Mouse (Mus musculus): ENCODE data around the gene Trim75.
"Not testable (repeated sequence)": the region's sequence is repeated elsewhere in the genome, so short reads cannot be mapped to it uniquely, and the experiment has no call there.

The Trim75 gene

GRCm38 (mm10) chr8:64987731-64988130 lies at the start of gene Trim75:
Gene Trim75, minus strand, starts transcription at chr8:64987831.
- no peak for DNase-seq

- DNase-seq: no peak
Observed at GRCm38 (mm10) chr8:65037117-65037533, 49.5 kb upstream of the Trim75 start, which contains the start of gene Apela. Gene Apela, minus strand, starts transcription at chr8:65037336.

GRCm38 (mm10) chr8:65034136-65034535 lies 46.5 kb upstream of the Trim75 start:
- DNase-seq: no peak

DNA sequence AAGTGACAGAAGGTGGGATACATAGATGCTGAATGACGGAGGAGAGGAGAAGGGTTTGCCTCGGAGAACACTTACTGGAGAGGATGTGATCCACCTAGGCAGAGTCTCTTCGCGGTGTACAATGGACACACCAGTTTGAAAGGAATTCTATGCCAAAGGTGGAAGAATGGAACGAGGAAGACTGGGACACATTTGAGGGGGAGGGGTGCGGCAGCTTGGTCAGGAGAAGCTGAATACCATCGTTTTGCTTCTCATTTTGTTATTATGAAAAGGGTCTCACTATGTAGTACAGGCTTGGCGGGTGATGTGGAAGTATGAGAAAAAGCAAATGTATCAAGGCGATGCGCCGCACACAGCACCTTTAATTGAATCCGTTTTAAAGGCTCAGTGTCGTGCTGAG lies 45.4 kb upstream of the Trim75 start:
- no peak for DNase-seq

- no peak for DNase-seq
Observed at GRCm38 (mm10) chr8:65032107-65032506, 44.5 kb upstream of the Trim75 start.

DNA sequence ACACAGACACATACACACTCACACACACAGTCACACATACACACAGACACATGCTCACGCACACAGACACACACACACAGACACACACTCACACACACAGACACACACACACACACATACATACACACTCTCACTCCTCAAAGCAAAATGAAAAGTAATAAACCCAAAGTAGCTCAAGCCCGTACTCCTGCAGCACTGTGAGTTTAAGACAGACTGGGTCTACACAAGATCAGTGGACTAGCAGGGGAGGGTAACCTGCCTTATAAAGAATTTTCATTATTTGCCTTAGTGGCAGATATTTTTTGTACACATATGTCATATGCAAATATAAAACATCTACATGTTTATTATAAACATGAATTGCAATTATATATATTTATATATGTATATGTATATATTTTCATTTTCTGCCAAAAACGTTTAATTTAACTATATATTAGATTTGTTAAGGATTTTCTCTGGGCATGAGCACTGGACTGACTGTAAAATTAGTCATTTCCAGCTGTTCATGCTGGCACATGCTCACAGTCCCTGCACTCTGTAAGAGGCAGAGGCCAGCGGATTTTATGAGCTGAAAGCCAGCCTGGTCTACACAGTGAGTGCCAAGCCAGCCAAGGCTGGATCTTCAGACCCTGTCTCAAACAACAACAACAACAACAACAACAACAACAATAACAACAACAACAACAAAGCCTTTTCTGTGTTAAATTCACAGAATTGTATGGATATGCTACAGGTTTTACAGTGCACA lies 43.3 kb upstream of the Trim75 start:
- DNase-seq: no peak

DNA sequence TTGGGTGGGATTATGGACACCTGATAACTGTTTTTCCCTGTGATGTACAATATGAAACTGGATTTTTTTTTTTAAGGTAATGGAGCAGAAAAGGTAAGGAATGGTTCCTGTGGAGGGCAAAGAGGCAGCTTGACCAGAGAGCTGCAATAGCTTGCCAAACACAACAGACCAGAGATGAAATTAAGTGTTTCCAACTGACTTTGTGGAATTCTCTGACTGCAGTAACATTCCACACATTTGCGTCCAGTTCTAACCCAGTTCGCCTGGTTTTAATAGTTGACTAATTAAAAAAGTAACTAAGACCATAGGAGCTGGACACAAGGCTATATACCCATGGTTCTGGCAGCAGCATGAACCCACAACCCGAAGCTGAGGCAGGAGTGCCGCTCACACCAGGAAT lies 42.1 kb upstream of the Trim75 start:
- no peak for DNase-seq

DNA sequence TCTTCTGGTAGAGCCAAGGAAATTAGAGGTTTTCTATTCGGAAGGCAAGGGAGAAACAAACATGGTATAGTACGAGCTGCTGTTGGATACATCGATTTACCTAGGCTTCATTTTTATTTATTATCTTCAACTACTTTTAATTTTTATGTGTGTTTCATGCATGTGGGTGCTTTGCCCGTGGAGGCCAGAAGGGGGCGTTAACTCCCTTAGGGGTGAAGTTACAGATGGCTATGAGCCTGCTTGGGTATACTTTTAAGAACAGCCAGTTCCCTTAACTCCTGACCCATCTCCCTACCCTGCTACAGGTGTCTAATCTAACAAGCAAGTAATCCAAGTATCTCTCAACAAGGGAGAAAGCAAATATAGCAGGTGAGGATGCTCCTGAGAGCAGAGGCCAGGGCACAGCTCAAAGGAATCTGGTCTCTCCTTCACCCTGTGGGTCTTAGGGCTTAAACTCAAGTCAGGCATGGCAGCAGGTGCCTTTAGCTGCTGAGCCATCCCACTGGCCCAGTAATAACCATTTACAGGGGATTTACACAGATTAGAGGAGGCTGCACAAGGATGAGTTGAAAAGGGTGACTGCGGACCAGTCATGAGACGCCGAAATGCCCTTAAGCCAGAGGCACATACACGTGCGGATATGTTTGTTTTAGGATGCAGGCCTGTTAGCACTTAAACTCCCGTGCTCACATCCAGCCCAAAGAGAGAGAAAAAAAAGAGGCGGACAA lies 41.5 kb upstream of the Trim75 start:
- no peak for DNase-seq

DNA sequence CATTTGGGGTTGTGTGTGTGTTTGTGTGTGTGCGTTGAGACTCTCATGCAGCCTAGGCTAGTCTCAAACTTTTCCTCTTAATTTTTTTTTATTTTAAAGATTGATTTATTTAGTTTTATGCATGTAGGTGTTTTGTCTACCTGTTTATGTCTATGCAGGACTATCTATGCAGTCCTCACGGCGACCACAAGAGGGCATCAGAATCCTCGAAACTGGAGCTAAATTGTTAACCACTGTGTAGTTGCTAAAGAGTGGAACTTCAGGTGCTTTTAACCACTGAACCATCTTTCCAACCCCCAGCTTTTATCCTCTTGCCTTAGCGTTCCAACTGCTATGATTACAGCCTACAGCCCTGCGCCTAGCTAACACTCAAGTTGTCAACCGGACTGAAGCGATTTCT lies 34.9 kb upstream of the Trim75 start:
- peak; percentile 75 for DNase-seq

GRCm38 (mm10) chr8:65018423-65018822 lies 30.8 kb upstream of the Trim75 start, which contains the start of the genes Trim61 and Trim60:
Gene Trim61, minus strand, starts transcription at chr8:65018523.
Gene Trim60, minus strand, starts transcription at chr8:65018584.
- no peak for DNase-seq

GRCm38 (mm10) chr8:65007616-65008015 lies 20.0 kb upstream of the Trim75 start:
- not testable (repeated sequence) for DNase-seq

DNA sequence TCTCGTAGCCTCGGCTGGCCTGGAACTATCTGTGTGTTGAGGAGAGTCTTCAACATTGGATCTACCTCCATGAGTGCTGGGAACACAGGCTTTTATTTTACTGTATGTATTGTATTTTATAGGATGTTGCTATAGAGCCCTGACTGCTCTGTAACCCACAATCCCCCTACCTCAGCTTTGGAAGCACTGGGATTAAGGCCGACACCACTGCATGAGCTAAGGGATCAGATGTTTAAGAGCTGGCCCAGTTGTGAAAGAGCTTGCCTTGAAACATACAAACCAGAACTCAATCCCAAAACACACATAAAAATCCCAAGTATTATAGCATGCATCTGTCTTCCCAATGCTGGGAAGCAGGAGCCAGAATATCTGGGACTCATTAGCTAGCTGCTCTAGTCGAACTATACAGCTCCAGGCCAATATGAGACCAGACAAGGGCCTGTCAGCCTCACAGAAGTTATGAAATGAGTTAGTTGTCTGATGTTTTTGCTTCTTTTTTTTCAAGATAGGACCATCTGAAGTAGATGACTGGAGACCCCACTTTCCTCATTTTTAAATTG lies 11.3 kb upstream of the Trim75 start:
- no peak for DNase-seq

- no peak for DNase-seq
Observed at GRCm38 (mm10) chr8:64983150-64983897, 4.3 kb downstream of the Trim75 start.

DNA sequence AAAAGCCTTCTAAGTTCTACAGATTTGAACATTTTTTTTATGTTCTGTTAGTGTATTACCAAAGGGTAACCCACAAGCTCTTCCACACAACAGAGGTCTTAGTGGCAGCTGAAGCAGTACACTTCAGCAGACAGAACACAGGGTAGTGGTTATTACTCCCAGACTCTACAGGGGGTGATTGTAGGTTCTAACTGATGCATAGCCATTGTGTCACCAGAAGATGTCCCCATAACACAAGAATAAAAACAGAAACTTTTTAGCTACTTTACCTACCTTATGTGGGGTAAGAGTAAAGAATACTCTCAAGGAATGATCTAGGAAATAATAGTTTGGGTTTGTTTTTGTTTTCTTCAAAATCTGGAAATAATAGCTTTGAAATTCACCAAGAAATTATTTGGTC lies 24.8 kb downstream of the Trim75 start:
- no peak for DNase-seq

DNA sequence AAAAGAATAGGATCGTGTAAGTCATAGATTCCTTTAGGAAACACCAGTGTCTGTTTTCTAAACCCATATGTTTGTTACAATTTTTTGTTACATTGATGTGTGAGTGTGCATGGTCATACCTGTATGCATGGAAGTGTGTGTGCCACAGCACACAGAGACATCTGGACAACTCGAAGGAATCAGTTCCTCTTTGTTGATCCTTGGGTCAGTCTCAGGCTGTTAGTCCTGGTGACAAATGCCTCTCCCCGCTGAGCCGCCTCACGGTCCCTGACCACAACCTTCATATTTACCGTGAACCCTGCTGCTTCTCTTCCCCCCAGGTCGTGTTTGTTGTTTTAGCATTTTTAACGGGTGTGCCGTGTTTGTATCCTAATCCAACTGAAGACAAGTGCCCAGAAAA lies 28.6 kb downstream of the Trim75 start:
- no peak for DNase-seq

GRCm38 (mm10) chr8:64952101-64952500 lies 35.5 kb downstream of the Trim75 start:
- no peak for DNase-seq

- no peak for DNase-seq
Observed at GRCm38 (mm10) chr8:64948371-64948770, 39.3 kb downstream of the Trim75 start.

GRCm38 (mm10) chr8:64947698-64948034 lies 40.0 kb downstream of the Trim75 start:
- no peak for DNase-seq

- peak; percentile 91 for DNase-seq
Observed at GRCm38 (mm10) chr8:64946820-64947697, 40.6 kb downstream of the Trim75 start, which contains the start of gene Tmem192. Gene Tmem192, plus strand, starts transcription at chr8:64947185.

GRCm38 (mm10) chr8:64946441-64946819 lies 41.2 kb downstream of the Trim75 start:
- no peak for DNase-seq

DNA sequence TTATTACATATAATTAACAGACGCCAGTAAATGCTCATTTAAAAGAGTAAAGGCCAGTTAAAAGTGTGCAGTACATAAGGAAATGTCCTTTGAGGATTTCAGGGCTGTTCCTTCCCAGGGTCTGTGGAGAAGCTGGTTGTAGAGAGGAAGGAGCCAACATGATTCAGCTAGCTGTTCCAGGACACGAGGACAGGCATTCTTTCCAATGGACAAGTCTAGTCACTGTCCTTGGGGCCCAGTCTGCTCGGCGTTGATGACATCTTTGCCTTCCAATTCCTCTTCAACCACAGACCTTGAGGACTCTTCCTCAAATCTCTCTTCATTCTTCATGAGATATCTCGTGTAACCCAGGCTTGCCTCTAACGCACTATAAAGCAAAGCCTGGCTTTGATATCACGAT lies 42.0 kb downstream of the Trim75 start:
- DNase-seq: no peak

DNA sequence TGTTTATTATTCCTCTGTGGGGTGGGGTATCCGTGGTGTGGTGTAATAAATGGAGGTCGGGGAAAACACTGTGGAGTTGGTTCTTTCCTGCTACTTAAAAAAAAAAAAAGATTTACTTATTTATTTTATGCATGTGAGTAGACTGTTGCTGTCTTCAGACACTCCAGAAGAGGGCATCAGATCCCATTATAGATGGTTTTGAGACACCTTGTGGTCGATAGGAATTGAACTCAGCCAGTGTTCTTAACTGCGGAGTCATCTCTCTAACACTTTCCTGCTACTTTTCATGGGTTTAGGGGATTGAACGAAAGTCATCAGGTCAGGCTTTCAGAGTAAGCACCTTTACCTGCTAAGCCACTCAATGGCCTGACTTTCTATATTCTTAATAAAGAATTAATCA lies 42.8 kb downstream of the Trim75 start:
- DNase-seq: no peak
